Mouse (Mus musculus) ES-E14 (cell line): Measurements from ENCODE around the gene Cadps2.

Experiments used
- CHD2 ChIP-seq: IDR thresholded peaks from 2 replicates; pipeline ENCODE4 v1.6.1; 2014; ENCODE audit warnings: mild to moderate bottlenecking, low read depth, low read length, inconsistent platforms
- MAFK ChIP-seq: IDR thresholded peaks from 2 replicates; pipeline ENCODE4 v1.6.1; 2014; ENCODE audit warnings: mild to moderate bottlenecking, low read depth, low read length, inconsistent platforms; ENCODE audit not compliant: insufficient read depth
- ZC3H11A ChIP-seq: IDR thresholded peaks from 2 replicates; pipeline ENCODE4 v1.6.1; 2012; ENCODE audit warnings: low read depth, mild to moderate bottlenecking, inconsistent platforms, low read length, borderline replicate concordance
- ZNF384 ChIP-seq: IDR thresholded peaks from 2 replicates; pipeline ENCODE4 v1.6.1; 2012; ENCODE audit warnings: low read depth, low read length, inconsistent platforms

DNA sequence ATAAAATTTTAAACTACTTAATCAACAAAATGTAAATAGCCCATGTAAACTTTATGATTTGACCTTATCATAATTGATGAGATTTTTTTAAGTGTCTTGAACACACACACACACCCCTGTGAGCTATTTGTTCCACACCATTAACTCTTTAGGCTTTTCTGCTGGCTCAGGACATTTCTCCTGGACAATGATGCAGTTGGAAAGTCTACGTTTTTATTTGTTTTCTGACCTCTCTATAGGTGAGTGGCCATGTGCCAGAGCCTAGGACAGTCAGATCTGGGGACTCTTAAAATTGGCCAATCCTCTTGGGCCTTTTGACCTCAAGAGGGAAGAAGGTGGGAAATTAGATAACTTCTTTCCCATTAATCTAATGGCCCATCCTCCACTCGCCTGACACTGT lies 478.6 kb downstream of the Cadps2 start:
- TF ChIP-seq MAFK: no peak
- TF ChIP-seq CHD2: no peak
- no peak for TF ChIP-seq ZC3H11A
- TF ChIP-seq ZNF384: no peak
